Mouse (Mus musculus): ENCODE data around the gene Dtnbp1.

- TF ChIP-seq CEBPB (IDR thresholded peaks at IDR 0.05; ENCODE audit: low read depth) (no peak), CTCF (IDR thresholded peaks at IDR 0.05; ENCODE audit: control insufficient read depth, insufficient read depth, insufficient read length) (no peak), MYOD1 (IDR thresholded peaks at IDR 0.05; ENCODE audit: control insufficient read depth, insufficient read length, low read depth) (no peak), MYOG (IDR thresholded peaks at IDR 0.05; ENCODE audit: control insufficient read depth, extremely low read depth, insufficient read length) (no peak), USF1 (IDR thresholded peaks at IDR 0.05; ENCODE audit: low read depth) (no peak), MAX (IDR thresholded peaks at IDR 0.05) (no peak), FOSL1 (IDR thresholded peaks at IDR 0.05; ENCODE audit: insufficient read depth, low read length, poor library complexity, severe bottlenecking) (no peak)
Observed at GRCm38 (mm10) chr13:44881001-44881400, 120.9 kb downstream of the Dtnbp1 start.

All from C2C12 (cell line).